Mouse (Mus musculus): Measurements from ENCODE around the gene Nrcam. TPM values are rescaled to one million over a fixed set of nuclear protein-coding genes. Genes with fewer than 3 reads are reported as not detected.

The Nrcam gene
- polyA plus RNA-seq, 1 experiment from 2014 or later: 0.70 TPM

DNA sequence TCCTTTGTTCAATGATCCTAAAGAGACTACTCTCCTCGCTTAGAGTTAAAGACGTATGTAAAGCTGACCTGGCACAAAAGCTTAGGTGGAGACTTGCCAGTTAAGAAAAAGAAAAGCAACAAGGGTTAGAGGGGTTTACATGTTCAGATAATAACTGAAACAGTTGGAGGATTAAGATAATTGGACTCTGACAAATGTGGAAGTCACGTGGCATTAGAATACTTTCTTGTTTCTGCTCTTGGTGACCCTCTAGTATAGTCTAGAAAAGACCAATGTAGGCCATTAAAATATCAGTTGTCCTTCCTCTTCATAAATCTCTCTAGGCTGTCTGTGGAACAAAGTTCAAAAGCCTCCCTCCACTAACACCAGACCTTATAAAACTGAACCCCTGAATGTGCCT lies 20.5 kb upstream of the Nrcam start:
- DNase-seq (ENCODE audit: low spot score): no peak
- Histone ChIP-seq H3K27ac (ENCODE audit: low read depth, low read length) (no peak overlapping the region), H3K9ac (ENCODE audit: low read depth, low read length) (no peak overlapping the region), H3K27me3 (replicated peaks; ENCODE audit: control insufficient read depth, insufficient read depth, low read length) (no peaks in the 10 kb centered on the region), H3K4me1 (replicated peaks; ENCODE audit: control insufficient read depth, insufficient read depth, low read length) (no peaks in the 10 kb centered on the region), H3K4me2 (no peak overlapping the region), H3K9me3 (ENCODE audit: control insufficient read depth, low read length) (no peaks in the 10 kb centered on the region), H3K4me3 (ENCODE audit: low read depth, low read length) (no peak overlapping the region), H3K36me3 (ENCODE audit: control insufficient read depth, insufficient read depth, low read length) (no peaks in the 10 kb centered on the region)
- no peak for ATAC-seq (replicated peaks; ENCODE audit: low FRiP score)
- WGBS: 81% methylated on average over 3 of the region's 3 CpGs

DNA sequence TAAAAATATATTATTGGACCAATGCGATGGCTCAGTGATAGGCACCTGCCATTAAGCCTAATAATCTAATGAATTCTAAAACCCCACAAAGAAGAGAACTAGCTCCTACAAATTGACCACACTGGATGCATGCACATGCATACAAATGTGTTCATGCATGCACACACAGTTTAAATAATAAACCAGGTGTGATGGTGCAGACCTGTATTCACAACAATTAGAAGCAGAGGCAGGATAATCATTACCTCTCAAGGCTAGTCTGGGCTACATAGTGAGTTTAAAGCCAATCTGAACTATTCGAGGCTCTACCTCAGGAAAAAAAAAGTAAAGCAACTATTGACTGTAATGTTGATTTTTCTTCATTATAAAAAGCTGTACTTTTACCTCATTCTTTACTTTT lies 13.5 kb upstream of the Nrcam start:
- DNase-seq (ENCODE audit: low spot score) (no peak), ATAC-seq (replicated peaks; ENCODE audit: low FRiP score) (no peak)
- Histone ChIP-seq H3K4me3 (ENCODE audit: low read depth, low read length) (no peak overlapping the region), H3K4me1 (replicated peaks; ENCODE audit: control insufficient read depth, insufficient read depth, low read length) (no peaks in the 10 kb centered on the region), H3K9ac (ENCODE audit: low read depth, low read length) (no peak overlapping the region), H3K4me2 (no peak overlapping the region), H3K9me3 (ENCODE audit: control insufficient read depth, low read length) (no peaks in the 10 kb centered on the region), H3K27ac (ENCODE audit: low read depth, low read length) (no peak overlapping the region), H3K36me3 (ENCODE audit: control insufficient read depth, insufficient read depth, low read length) (no peaks in the 10 kb centered on the region; the same call in 1 of the 2 replicates), H3K27me3 (replicated peaks; ENCODE audit: control insufficient read depth, insufficient read depth, low read length) (no peaks in the 10 kb centered on the region)
- 81% methylated on average over 2 of the region's 2 CpGs for WGBS

DNA sequence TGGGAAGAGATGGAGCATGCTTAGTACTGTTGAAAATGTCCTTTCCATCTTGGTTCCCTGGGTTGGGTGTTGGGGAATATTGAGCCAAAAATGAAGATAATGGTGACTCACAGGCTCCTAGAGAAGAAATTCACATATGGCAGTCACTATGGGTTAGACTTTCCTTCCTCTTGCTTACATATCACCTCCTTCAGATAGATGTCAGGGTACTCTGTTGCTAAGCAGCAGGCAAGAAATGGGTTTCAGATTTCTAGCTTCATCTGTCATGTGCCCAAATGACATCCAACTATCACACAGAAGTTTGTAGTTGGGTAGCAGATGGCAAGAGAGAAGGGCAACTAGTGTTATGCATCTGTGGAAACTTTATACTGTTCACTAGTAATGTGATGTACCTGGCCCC lies 3.6 kb upstream of the Nrcam start:
- ATAC-seq (replicated peaks; ENCODE audit: low FRiP score) (no peak), DNase-seq (ENCODE audit: low spot score) (no peak)
- no peaks in the 10 kb centered on the region for H3K9me3 ChIP-seq (ENCODE audit: control insufficient read depth, low read length)
- no peak overlapping the region for H3K4me3 ChIP-seq (ENCODE audit: low read depth, low read length)
- no peak overlapping the region for H3K4me2 ChIP-seq
- no peak overlapping the region for H3K9ac ChIP-seq (ENCODE audit: low read depth, low read length)
- H3K36me3 ChIP-seq (ENCODE audit: control insufficient read depth, insufficient read depth, low read length): no peaks in the 10 kb centered on the region
- H3K4me1 ChIP-seq (replicated peaks; ENCODE audit: control insufficient read depth, insufficient read depth, low read length): 0 out of 2 replicates have a peak, but pooled peaks cover 3% of the 10 kb centered on the region
- H3K27me3 ChIP-seq (replicated peaks; ENCODE audit: control insufficient read depth, insufficient read depth, low read length): peaks cover 27% of the 10 kb centered on the region
- no peak overlapping the region for H3K27ac ChIP-seq (ENCODE audit: low read depth, low read length)

DNA sequence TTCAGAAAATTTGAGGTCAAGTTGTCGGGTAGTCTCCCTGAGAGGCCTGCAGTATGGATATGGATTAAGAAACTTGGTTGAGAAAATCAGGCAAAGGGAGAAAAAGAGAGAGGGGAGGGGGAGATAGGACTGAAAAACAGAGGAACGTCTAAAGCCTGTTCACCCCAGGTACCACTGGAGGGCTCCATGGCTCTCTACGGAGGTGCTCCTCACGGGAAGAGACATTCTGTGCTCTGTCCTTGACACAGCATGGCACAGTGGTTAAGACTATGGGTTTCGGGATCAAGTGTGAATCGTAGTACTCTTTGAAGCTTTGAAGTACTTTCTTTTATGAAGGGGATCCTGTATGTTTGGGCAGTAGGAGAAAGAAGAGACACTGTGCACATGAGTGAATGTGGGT lies 1.2 kb upstream of the Nrcam start:
- Histone ChIP-seq H3K27me3 (replicated peaks; ENCODE audit: control insufficient read depth, insufficient read depth, low read length) (peaks cover 35% of the 10 kb centered on the region), H3K9me3 (ENCODE audit: control insufficient read depth, low read length) (no peaks in the 10 kb centered on the region), H3K9ac (ENCODE audit: low read depth, low read length) (no peak overlapping the region), H3K4me3 (ENCODE audit: low read depth, low read length) (no peak overlapping the region), H3K4me1 (replicated peaks; ENCODE audit: control insufficient read depth, insufficient read depth, low read length) (0 out of 2 replicates have a peak, but pooled peaks cover 3% of the 10 kb centered on the region), H3K36me3 (ENCODE audit: control insufficient read depth, insufficient read depth, low read length) (no peaks in the 10 kb centered on the region), H3K4me2 (no peak overlapping the region), H3K27ac (ENCODE audit: low read depth, low read length) (no peak overlapping the region)
- WGBS: 37% methylated on average over 6 of the region's 6 CpGs
- DNase-seq (ENCODE audit: low spot score) (no peak), ATAC-seq (replicated peaks; ENCODE audit: low FRiP score) (0 out of 2 replicates have a peak, but pooled peaks have one; percentile 30)

DNA sequence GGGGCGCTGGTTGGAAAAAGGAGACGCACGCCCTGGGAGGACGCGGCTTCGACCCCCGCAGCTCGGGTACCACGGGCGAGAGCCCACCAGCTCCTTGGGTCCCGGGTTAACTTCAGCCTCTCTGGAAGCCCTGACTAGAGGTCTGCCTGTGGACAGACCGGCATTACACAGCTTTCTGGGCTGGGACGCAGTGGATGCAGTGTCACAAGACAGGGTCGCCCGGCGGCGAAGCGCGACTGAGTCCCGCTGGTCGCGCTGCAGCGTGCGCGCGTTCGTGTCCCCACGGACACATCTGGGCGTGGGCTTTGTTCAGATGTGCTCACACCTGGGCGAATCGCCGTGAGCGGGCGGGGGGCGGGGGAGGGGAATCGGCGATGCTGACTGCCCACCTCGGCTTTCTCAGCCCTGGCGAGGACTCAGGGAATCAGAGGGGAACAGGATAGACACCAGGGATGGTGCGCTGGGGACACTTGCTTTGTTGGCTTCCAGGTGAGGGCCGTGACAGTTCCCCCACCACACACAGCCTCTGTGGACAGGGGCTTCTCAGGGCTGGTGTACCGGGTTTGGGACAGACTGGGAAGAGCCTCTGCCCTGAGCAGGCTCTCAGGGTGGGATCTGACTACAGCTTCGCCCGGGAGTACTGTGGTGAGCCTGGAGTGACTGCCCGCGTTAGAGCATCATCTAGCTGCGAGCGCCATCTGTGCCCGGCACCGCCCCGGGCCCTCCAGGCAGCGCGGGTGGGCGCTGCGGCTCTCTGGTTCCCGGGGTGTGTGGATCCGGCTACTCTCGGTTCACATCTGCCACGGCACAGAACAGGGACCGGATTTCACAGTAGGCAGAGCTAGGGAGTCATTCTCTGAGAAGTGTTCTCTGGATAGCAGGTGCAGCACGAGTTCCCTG lies 881 bp downstream of the Nrcam start:
- DNase-seq (ENCODE audit: low spot score) (peak; percentile 35), ATAC-seq (replicated peaks; ENCODE audit: low FRiP score) (peak; percentile 13; the same call in 1 of the 2 replicates)
- Histone ChIP-seq H3K4me2 (peak overlapping the region; percentile 92), H3K27ac (ENCODE audit: low read depth, low read length) (no peak overlapping the region), H3K4me1 (replicated peaks; ENCODE audit: control insufficient read depth, insufficient read depth, low read length) (0 out of 2 replicates have a peak, but pooled peaks cover 3% of the 10 kb centered on the region), H3K4me3 (ENCODE audit: low read depth, low read length) (peak overlapping the region; percentile 62), H3K9me3 (ENCODE audit: control insufficient read depth, low read length) (no peaks in the 10 kb centered on the region), H3K9ac (ENCODE audit: low read depth, low read length) (no peak overlapping the region), H3K27me3 (replicated peaks; ENCODE audit: control insufficient read depth, insufficient read depth, low read length) (peaks cover 35% of the 10 kb centered on the region), H3K36me3 (ENCODE audit: control insufficient read depth, insufficient read depth, low read length) (no peaks in the 10 kb centered on the region)
- under 1% methylated on average over 61 of the region's 61 CpGs for WGBS

DNA sequence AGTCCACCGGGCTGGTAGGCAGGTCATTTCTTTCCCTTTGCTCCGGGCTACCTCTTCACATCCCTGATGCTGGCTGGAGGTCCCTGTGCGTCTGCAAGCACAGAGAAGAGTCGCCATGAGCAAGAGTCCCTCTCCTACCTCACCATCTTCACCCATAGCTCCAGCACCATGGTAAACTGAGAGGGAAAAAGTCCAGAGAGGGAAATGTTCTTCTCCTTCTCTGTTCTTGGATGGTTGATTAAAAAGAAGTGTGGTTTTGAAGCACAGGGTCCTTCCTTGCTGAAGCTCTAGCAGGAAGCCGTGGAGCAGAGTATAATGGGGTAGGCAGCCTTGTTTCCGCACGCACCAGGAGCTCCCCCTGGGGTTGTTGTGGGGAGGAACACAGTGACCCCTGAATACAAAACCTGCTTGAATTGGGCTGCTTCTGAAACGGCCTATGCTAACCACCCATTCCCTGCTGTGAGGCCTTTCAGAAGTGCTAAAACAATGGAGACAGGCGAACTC lies 1.6 kb downstream of the Nrcam start:
- DNase-seq (ENCODE audit: low spot score): no peak
- ATAC-seq (replicated peaks; ENCODE audit: low FRiP score): no peak
- peaks cover 35% of the 10 kb centered on the region for H3K27me3 ChIP-seq (replicated peaks; ENCODE audit: control insufficient read depth, insufficient read depth, low read length)
- no peak overlapping the region for H3K27ac ChIP-seq (ENCODE audit: low read depth, low read length)
- no peaks in the 10 kb centered on the region for H3K9me3 ChIP-seq (ENCODE audit: control insufficient read depth, low read length)
- 0 out of 2 replicates have a peak, but pooled peaks cover 3% of the 10 kb centered on the region for H3K4me1 ChIP-seq (replicated peaks; ENCODE audit: control insufficient read depth, insufficient read depth, low read length)
- peak overlapping the region; percentile 92 for H3K4me2 ChIP-seq
- peak overlapping the region; percentile 62 for H3K4me3 ChIP-seq (ENCODE audit: low read depth, low read length)
- H3K36me3 ChIP-seq (ENCODE audit: control insufficient read depth, insufficient read depth, low read length): no peaks in the 10 kb centered on the region
- H3K9ac ChIP-seq (ENCODE audit: low read depth, low read length): no peak overlapping the region
- 4% methylated on average over 9 of the region's 9 CpGs for WGBS

DNA sequence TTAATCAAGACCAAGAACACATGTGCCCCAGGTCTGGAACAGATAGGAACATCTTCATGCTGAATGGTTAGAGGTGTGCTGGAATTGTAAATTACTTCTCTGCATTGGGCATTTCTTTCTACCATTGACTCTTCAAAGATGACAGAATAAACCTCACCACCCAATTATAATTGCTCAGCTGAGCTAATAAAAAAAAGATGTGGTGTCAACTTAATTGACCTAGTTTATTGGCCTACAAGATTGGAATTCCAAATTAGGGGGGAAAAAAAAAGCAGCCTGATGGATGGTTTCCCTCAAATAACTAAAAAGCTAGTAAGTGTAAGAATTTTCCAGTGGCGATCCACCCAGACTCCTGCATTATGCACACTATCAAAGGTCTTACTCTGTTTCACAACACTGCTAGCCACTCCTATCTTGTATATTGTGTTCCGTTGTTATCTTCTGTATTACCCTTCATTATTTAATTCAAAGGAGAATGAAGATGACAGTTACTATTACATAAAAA lies 8.5 kb downstream of the Nrcam start:
- Histone ChIP-seq H3K27ac (ENCODE audit: low read depth, low read length) (no peak overlapping the region), H3K9me3 (ENCODE audit: control insufficient read depth, low read length) (no peaks in the 10 kb centered on the region), H3K4me1 (replicated peaks; ENCODE audit: control insufficient read depth, insufficient read depth, low read length) (no peaks in the 10 kb centered on the region), H3K4me3 (ENCODE audit: low read depth, low read length) (no peak overlapping the region), H3K9ac (ENCODE audit: low read depth, low read length) (no peak overlapping the region), H3K27me3 (replicated peaks; ENCODE audit: control insufficient read depth, insufficient read depth, low read length) (no peaks in the 10 kb centered on the region), H3K36me3 (ENCODE audit: control insufficient read depth, insufficient read depth, low read length) (no peaks in the 10 kb centered on the region), H3K4me2 (no peak overlapping the region)
- ATAC-seq (replicated peaks; ENCODE audit: low FRiP score) (no peak), DNase-seq (ENCODE audit: low spot score) (no peak)
- WGBS: 89% methylated on average over 2 of the region's 2 CpGs

DNA sequence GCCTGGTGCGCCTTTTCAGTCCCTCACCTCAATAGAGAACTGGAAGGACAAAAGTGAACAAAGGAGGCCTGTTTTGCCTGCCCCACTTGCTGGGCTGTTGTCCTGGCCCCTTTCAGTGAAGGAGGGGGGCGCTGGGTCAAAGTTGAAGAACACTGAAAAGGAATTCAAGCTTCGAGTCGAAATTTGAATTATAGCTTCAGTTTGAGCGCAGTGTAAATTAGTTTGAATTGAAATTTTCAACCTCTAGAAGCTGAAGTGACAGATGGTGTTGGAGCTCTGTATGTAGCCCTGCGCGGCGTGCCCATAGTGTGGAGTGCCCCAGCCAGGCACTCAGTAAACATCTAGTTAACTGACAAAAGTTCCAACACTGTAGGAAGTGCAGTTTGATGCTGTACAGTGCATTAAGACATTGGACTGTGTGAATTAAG lies 9.5 kb downstream of the Nrcam start:
- no peak overlapping the region for H3K9ac ChIP-seq (ENCODE audit: low read depth, low read length)
- H3K4me2 ChIP-seq: no peak overlapping the region
- no peak overlapping the region for H3K27ac ChIP-seq (ENCODE audit: low read depth, low read length)
- 71% methylated on average over 8 of the region's 8 CpGs for WGBS
- DNase-seq (ENCODE audit: low spot score): no peak
- no peaks in the 10 kb centered on the region for H3K27me3 ChIP-seq (replicated peaks; ENCODE audit: control insufficient read depth, insufficient read depth, low read length)
- no peaks in the 10 kb centered on the region for H3K4me1 ChIP-seq (replicated peaks; ENCODE audit: control insufficient read depth, insufficient read depth, low read length)
- H3K36me3 ChIP-seq (ENCODE audit: control insufficient read depth, insufficient read depth, low read length): no peaks in the 10 kb centered on the region
- H3K4me3 ChIP-seq (ENCODE audit: low read depth, low read length): no peak overlapping the region
- no peak for ATAC-seq (replicated peaks; ENCODE audit: low FRiP score)
- no peaks in the 10 kb centered on the region for H3K9me3 ChIP-seq (ENCODE audit: control insufficient read depth, low read length)
